Mouse (Mus musculus) ovary, adult 18-20 months (tissue): ENCODE measurements around the gene Dtx4.
"Not testable (repeated sequence)": the region's sequence is repeated elsewhere in the genome, so short reads cannot be mapped to it uniquely, and the experiment has no call there.

ENCODE experiments used
- DNase-seq: peaks from one replicate; pipeline ENCODE4 v3.0.0; 2022; ENCODE audit warnings: low spot score, mixed read lengths

Dtx4 gene

GRCm38 (mm10) chr19:12501370-12502347 is at the start of gene Dtx4:
Dtx4 (minus strand) TSS chr19:12501454.
- peak; percentile 85 for DNase-seq

DNA sequence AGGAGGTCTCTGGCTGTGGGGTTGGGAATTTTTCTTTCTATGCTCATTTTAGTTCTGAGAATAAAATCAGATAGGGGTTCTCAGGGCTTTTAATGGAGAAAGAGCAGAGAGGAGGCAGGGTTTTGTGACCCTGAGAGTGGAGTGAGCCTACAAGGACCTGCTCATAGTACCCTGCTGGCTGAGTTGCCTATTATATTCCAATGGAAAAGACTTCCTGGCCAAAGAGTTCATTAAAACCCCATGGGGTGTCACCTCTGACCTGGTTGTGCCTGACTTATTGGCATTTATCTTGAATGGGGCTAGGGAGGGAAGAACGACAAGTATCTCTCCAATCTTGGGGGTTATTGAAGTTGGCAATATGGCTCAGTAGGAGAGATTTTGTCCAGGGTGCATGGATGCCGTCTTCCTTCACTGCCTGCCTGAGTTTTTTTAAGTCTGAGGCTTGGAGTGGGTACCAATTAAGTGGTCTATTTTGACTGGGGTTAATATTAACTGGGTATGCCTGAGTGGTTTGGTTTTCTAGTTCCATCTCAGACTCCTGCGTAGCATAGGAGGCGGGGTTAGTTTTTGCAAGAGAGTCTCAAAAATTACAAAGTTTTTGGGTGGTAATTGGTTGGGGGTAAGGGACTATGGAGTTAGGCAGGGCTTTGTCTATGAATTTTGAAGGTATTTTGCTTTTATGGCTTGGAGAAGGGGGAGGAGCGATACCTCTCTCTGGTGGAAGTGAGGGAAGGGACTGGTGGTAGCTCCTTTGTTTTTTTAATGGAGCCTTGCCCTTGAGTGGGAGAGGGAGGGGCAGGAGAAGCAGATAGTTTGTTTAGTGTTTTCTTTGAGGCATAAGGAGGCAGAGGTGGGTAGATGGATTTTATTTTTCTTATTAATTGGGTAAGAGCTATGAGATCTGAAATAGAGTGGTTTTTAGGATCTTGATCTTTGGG is 49.0 kb upstream of the Dtx4 start:
- DNase-seq = no peak

- no peak for DNase-seq
These were observed 47.9 kb upstream of the Dtx4 start for GRCm38 (mm10) chr19:12549166-12549565.

- DNase-seq = not testable (repeated sequence)
These were observed 44.2 kb upstream of the Dtx4 start, which contains the start of gene Fam111a for GRCm38 (mm10) chr19:12545440-12545839. Fam111a (plus strand) TSS chr19:12545740.

DNA sequence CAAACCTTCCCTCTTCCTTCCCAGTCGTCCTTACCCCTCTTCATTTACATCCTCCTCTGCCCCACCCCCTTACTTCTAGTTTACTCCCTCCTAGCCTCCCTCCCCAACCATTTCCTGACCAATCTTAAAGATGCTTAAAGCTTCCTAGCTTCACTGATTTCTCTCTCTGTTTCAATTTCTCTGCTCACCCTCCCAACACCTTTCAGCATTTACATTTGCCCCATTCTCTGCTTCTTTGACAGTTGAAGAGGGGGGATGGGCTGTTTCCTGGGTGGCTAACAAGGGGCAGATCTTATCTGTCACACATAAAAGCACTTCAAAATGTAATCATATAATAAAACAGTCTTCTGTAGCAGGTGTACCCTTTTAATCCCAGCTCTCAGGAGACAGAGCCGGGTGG is 40.4 kb upstream of the Dtx4 start:
- no peak for DNase-seq

DNA sequence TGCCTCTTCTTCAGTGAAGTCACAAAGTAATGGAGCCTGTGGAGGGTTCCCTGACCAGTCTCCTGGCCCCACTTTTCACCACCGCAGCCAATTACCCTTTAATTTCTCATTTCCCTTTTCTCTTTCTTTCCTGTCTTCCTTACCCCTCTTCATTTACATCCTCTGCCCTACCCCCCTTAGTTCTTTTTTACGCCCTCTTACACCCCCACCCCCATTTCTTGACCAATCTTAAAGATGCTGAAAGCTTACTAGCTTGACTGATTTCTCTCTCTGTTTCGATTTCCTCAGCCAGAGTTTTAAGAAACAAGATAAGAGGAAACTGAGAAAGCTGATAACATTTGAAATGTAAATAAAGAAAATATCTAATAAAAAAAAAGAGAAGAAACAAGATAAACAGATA is 39.5 kb upstream of the Dtx4 start:
- DNase-seq = no peak

- DNase-seq = no peak
These were observed 38.7 kb upstream of the Dtx4 start for GRCm38 (mm10) chr19:12539975-12540374.

DNA sequence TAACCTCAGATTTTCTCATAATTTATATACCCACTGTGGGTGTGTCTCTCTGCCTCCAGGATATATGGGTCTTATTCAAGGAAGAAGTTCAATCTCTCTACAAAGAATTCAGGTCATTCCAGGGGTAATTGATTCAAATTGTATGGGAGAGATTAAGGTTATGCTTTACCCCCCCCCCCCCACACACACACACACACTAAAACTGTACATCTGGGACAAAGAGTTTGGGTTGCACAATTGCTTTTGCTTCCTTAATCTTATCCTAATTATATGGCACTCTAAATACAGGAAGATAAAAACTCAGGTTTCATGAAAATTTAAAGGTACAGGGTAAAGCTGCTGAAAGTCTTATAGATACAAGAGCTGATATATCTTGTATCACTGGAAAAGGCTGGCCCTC is 35.9 kb upstream of the Dtx4 start:
- no peak for DNase-seq

GRCm38 (mm10) chr19:12523377-12523776 is 22.1 kb upstream of the Dtx4 start:
- no peak for DNase-seq

GRCm38 (mm10) chr19:12518541-12518890 is 17.3 kb upstream of the Dtx4 start:
- DNase-seq = no peak

DNA sequence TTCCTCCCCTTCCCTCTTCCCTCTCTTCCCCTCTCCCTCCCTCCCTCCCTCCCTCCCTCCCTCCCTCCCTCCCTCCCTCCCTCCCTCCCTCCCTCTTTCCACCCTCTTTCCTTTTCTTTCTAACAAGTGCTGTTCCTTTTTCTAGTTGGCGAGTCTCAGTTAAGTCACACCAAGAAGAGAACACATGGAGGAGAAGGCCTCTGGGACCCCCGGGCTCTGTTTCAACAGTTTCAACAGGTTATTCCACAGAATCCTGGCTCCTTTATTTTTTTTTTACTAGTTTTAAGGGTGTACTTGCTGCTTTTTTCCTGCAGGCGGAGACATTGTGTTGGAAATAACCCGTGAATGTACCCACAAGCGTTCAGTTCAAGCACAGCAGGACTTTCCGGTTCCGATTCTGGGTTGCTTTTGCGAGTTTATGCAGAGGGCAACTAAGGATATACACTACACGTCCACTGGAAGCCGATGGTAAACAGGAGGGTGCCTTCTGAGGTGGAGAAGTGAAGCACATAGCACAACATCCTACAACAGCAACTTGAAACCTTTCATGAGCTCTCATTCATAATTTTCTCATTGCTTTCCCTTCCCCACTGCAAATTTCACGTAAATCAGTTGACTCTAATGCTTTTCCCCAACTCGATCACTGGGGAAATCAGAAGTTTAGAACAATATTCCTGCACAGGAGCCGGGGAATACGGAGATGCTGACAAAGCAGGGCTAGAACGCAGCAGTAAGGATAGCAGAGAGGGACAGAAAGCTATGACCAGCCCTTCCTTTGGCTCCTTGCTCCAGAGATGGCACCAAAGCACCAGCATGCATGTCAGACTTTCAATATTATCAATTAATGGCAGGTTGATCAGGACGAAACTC is 16.7 kb upstream of the Dtx4 start:
- no peak for DNase-seq

DNA sequence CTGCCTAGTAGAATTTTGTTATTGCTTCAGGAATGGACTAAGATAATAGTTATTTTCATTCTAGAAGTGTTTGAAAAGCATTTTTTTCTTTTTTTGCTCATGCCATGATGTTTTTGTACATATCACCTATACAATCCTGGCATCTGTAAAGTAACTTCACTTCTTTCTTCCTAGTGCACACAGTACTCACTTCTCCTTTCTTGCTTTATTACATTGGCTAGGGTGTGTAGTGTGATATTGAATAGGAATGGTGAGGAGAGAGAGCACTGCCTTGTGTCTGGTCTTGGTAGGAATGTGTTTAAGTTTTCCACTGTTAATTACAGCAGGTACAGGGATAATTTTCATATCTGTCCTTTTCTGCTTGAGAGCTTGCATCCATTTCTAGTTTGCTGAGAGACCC is 13.4 kb upstream of the Dtx4 start:
- DNase-seq = no peak

DNA sequence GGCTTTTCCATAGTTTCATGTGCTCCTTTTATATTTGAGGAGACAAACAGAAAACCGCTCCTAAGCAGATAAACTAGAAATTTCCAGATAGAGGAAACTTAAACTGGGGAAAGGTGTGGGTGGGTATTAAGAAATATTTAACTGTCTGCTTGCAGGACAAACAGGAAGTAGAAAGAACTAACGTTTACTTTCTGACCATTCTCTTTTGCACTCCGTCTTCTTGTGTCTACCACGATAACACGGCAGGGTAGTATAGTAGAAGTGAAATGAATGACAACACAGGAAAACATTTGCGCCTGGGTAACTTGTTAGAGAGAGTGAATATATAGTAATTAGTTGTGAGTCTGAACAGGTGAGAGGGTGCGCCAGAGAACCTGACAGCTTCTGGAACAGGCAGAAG is 1.5 kb upstream of the Dtx4 start:
- no peak for DNase-seq

- no peak for DNase-seq
These were observed 358 bp downstream of the Dtx4 start for GRCm38 (mm10) chr19:12500881-12501311.

DNA sequence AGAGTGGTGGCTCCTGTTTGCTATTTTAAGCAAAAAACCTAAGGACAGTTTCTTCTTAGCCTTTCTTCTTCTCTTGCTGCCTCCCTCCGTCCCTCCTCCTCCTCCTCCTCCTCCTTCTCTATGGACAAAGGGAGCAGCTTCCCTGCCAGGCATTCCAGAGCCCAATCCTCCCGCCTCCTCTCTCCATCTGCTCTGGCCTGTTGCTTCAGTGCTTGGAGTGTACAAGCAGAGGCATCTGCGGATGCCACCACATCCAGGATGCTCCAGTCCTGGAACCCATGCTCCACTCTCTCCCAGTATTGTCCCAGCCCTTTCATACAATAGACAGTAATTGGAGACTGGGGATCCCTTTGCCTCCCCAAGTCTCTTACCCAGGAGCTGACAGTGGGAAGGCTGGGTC is 1.1 kb downstream of the Dtx4 start:
- no peak for DNase-seq

GRCm38 (mm10) chr19:12499485-12499884 is 1.8 kb downstream of the Dtx4 start:
- no peak for DNase-seq

DNA sequence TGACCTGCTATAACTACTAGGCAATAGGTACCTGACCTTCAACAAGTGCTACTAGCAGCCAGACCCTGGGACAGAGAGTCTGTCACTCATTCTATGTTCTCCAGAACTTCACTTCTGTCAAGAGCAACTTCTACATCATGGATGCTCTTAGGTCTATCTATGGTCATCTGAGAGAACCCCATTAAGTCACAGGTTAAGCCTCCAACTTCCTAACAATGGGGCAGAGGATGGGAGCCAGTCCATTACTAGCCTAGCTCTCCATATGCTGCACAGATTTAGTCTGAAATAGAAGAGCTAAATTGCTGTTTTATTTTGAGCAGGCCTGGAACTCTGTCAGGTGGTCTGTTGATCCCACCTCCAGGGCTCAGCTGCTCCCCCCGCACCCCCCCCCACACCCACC is 2.3 kb downstream of the Dtx4 start:
- DNase-seq = no peak

DNA sequence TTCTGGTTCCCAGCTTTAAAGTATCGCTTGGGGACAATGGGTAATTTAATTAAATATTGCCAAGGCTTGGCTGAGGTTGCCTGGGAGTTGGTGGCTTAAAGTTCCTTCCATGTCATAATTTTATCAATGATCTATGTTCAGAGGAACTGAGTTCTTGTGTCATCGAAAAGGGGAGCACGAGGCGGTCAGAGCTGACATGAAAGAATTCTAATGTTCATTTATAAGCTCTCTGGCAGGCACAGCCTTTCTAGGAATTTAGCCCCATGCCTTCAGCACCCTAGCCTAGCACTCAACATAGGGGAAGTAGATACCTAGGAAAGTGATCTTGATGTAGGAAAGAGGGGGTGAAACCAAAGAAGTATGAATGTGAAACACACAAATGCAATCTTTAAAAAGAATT is 2.9 kb downstream of the Dtx4 start:
- no peak for DNase-seq

DNA sequence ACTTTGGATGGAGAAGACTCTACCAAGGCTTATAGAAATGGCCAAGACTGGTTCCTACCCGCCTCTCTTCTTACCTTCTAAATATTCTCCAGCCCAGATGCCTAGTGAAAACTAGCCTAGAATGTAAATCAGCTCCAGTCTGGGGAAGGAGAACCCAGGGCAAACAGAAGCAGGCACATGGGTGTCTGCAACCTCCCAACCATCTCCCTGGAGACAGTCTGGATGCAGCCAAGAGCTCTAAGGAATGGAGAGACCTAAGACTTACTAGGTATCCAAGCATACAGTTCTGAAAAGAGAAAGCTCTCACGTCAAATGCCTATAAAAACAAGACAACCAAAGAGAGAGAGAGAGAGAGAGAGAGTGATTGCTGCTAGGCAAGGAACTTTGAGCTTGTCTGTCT is 3.3 kb downstream of the Dtx4 start:
- DNase-seq = no peak

DNA sequence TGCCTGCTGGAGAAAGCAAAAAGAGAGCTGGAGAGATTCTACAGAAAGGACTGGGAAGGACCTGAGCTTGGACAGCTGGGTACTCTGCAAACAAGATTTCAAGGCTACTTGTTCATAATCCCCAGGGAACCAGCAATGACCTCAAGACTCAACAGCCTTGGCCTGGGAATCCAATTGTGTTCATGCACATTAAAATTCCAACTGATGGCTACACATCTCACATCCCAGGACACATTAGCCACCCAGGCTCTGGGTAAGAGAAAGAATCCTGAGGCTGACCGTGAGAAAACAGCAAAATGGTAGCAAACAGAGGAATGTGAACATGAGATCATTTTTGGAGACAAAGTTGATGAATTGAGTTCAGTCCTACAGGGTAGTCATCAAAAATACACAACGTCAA is 5.0 kb downstream of the Dtx4 start:
- no peak for DNase-seq

DNA sequence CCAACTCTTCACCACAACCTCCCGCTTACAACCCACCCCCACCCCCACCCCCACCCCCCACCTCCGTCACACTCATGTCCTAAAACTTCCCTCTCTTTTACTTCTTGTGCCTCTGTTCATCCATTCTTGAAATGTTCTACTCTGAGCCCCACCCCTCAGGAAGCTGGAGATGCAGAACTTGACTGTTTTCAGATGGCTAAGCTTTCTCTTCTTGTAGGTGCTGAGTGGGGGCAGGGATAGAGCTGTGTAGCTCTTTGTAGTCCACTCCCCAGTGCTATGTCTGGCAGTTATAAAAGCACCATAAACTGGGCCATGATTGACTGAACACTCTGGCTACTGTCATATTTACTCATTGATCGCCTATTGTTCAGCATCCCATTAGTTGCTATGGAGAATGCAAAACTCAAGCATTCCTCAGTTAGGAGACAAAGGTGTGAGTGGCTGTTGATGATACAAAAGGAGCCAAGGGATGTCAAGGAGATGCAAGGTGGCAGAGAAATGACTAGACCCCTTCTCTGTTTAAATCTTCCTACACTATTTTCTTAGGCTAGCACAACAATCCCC is 6.2 kb downstream of the Dtx4 start:
- DNase-seq = no peak

- no peak for DNase-seq
These were observed 7.1 kb downstream of the Dtx4 start for GRCm38 (mm10) chr19:12494187-12494458.
